ENCODE assay signal across 8 mouse cellular contexts in genomic region chr16:21778293-21778866, GRCm38 (mm10). TPM values are rescaled to one million over a fixed set of nuclear protein-coding genes. Genes with fewer than 3 reads are reported as not detected.
DNase-seq lines count a peak whose midpoint lies in the region; ATAC-seq and TF ChIP-seq lines count a peak whose summit lies in the region.

No protein-coding gene starts in this region.

- DNase-seq in heart, postnatal 25 days (ENCODE audit: low spot score): no peak
- DNase-seq in embryo, embryonic 10 days (ENCODE audit: low spot score): peak; percentile 76
- DNase-seq in heart, postnatal 4 days: peak; percentile 28
- DNase-seq in liver, embryonic 14.5 days (ENCODE audit: low read depth in 3 of 3, low spot score in 3 of 3): no peak
- DNase-seq in layer of hippocampus, postnatal 14 days (ENCODE audit: low spot score in 2 of 2): no peak
- DNase-seq in urinary bladder, adult 18-20 months (ENCODE audit: low spot score in 2 of 2): no peak

- peak overlapping the region; percentile 16 for H3K4me3 ChIP-seq in heart, embryonic 11.5 days (ENCODE audit: low read depth, low read length)
- H3K4me3 ChIP-seq in liver, embryonic 14.5 days (ENCODE audit: insufficient read depth in 1 of 2, low read depth in 2 of 2, low read length in 2 of 2): peak overlapping the region; percentile 34 to 35
- H3K4me3 ChIP-seq in stomach, embryonic 15.5 days (replicated peaks): peak overlapping the region; percentile 18

- 35% methylated on average over 3 of the region's 3 CpGs for WGBS in heart, embryonic 11.5 days (ENCODE audit: insufficient replicate concordance)
- 49% methylated on average over 3 of the region's 3 CpGs for WGBS in liver, embryonic 14.5 days (ENCODE audit: insufficient replicate concordance)
- WGBS in stomach, embryonic 15.5 days: 45% methylated on average over 3 of the region's 3 CpGs

- H3K36me3 ChIP-seq in heart, embryonic 11.5 days (ENCODE audit: control insufficient read depth, insufficient read depth, low read length): no peaks in the 10 kb centered on the region
- H3K36me3 ChIP-seq in liver, embryonic 14.5 days (replicated peaks; ENCODE audit: control insufficient read depth, insufficient read depth, low read depth): no peaks in the 10 kb centered on the region
- H3K36me3 ChIP-seq in stomach, embryonic 15.5 days: no peaks in the 10 kb centered on the region

- no peak for TF ChIP-seq CTCF in liver, embryonic 14.5 days (IDR thresholded peaks at IDR 0.05; ENCODE audit: low read depth)

- H3K27ac ChIP-seq in heart, embryonic 11.5 days (ENCODE audit: low read depth, low read length): no peak overlapping the region
- no peak overlapping the region for H3K27ac ChIP-seq in liver, embryonic 14.5 days
- no peak overlapping the region for H3K27ac ChIP-seq in stomach, embryonic 15.5 days

- H3K27me3 ChIP-seq in heart, embryonic 11.5 days (ENCODE audit: control insufficient read depth, insufficient read depth, low read length): no peaks in the 10 kb centered on the region
- H3K27me3 ChIP-seq in liver, embryonic 14.5 days (ENCODE audit: control insufficient read depth, insufficient read depth, low read length): no peaks in the 10 kb centered on the region
- H3K27me3 ChIP-seq in stomach, embryonic 15.5 days (replicated peaks): no peaks in the 10 kb centered on the region

- H3K4me1 ChIP-seq in heart, embryonic 11.5 days (ENCODE audit: control insufficient read depth, insufficient read depth, low read length): no peaks in the 10 kb centered on the region
- H3K4me1 ChIP-seq in liver, embryonic 14.5 days (replicated peaks; ENCODE audit: control insufficient read depth in 2 of 2, insufficient read depth in 2 of 2, low read length in 1 of 2): 0 out of 4 replicates have a peak, but pooled peaks cover 0 to 2% of the 10 kb centered on the region in 2 experiments
- H3K4me1 ChIP-seq in stomach, embryonic 15.5 days: no peaks in the 10 kb centered on the region

- ATAC-seq in heart, embryonic 11.5 days (replicated peaks; ENCODE audit: insufficient number of reproducible peaks, low FRiP score, low TSS enrichment): no peak
- no peak for ATAC-seq in liver, embryonic 14.5 days (ENCODE audit: insufficient read depth)
- no peak for ATAC-seq in stomach, embryonic 15.5 days (ENCODE audit: insufficient read depth, low FRiP score, low read depth)

- H3K4me2 ChIP-seq in heart, embryonic 11.5 days: peak overlapping the region; percentile 9
- peak overlapping the region; percentile 29 for H3K4me2 ChIP-seq in liver, embryonic 14.5 days (ENCODE audit: low read depth)
- H3K4me2 ChIP-seq in stomach, embryonic 15.5 days: peak overlapping the region; percentile 13; the same call in 1 of the 2 replicates

- H3K9ac ChIP-seq in heart, embryonic 11.5 days (ENCODE audit: low read depth, low read length): no peak overlapping the region
- 0 out of 2 replicates have a peak overlapping the region, but pooled peaks have one; percentile 23 for H3K9ac ChIP-seq in liver, embryonic 14.5 days (replicated peaks)
- H3K9ac ChIP-seq in stomach, embryonic 15.5 days: no peak overlapping the region

- H3K9me3 ChIP-seq in heart, embryonic 11.5 days (replicated peaks; ENCODE audit: control insufficient read depth, low read length): no peaks in the 10 kb centered on the region
- H3K9me3 ChIP-seq in liver, embryonic 14.5 days (ENCODE audit: control insufficient read depth, low read length): no peaks in the 10 kb centered on the region
- H3K9me3 ChIP-seq in stomach, embryonic 15.5 days: no peaks in the 10 kb centered on the region

- intact Hi-C loops in heart, postnatal 25 days (cut with DNase I): no loop called here

- no peak for TF ChIP-seq EP300 in liver, embryonic 14.5 days (IDR thresholded peaks at IDR 0.05; ENCODE audit: low read depth)

RNA-seq across cellular contexts. Expression of gene Ehhadh, which starts 9.2 kb away (rescaled TPM):
- 2.8 and 3.0 TPM in 2 replicates for polyA plus RNA-seq in heart, embryonic 11.5 days (2014; fragmentation: Nextera tagmentation; extraction: Ambion mirVana)
- 10 to 100 TPM; 12.1 to 13.8 TPM for total RNA-seq in heart, postnatal 25 days (2021)
- 1 to 10 TPM; 7.4 to 7.9 TPM for total RNA-seq in heart, postnatal 4 days (2021)
- 6.1 and 7.7 TPM in 2 replicates for polyA plus RNA-seq in liver, embryonic 14.5 days (2012; rRNA removed)
- 8.1 and 8.2 TPM in 2 replicates for polyA plus RNA-seq in liver, embryonic 14.5 days (2014; fragmentation: Nextera tagmentation; extraction: Ambion mirVana)
- polyA plus RNA-seq in stomach, embryonic 15.5 days (2015; fragmentation: Nextera tagmentation; extraction: Ambion mirVana): 5.0 and 5.1 TPM in 2 replicates
- 1 to 10 TPM; 1.3 to 1.7 TPM for total RNA-seq in layer of hippocampus, postnatal 14 days (2021)

RNA-seq across cellular contexts. Expression of gene Map3k13, which starts 15.8 kb away (rescaled TPM):
- 0.79 and 1.1 TPM in 2 replicates for polyA plus RNA-seq in heart, embryonic 11.5 days (2014; fragmentation: Nextera tagmentation; extraction: Ambion mirVana)
- total RNA-seq in heart, postnatal 25 days (2021): under 1 TPM; 0.81 to 0.89 TPM
- 1 to 10 TPM; 1.1 to 1.4 TPM for total RNA-seq in heart, postnatal 4 days (2021)
- 0.50 and 0.61 TPM in 2 replicates for polyA plus RNA-seq in liver, embryonic 14.5 days (2012; rRNA removed)
- 0.30 and 0.38 TPM in 2 replicates for polyA plus RNA-seq in liver, embryonic 14.5 days (2014; fragmentation: Nextera tagmentation; extraction: Ambion mirVana)
- 1.1 TPM in 2 replicates for polyA plus RNA-seq in stomach, embryonic 15.5 days (2015; fragmentation: Nextera tagmentation; extraction: Ambion mirVana)
- total RNA-seq in layer of hippocampus, postnatal 14 days (2021): 10 to 100 TPM; 14.7 to 15.1 TPM

Comparison
In these comparisons a context has a peak if more than half of its experiments do, and no peak if none do; other contexts are left out.
1. DNase-seq: peak in embryo, embryonic 10 days (single experiment) and heart, postnatal 4 days (single experiment); none in heart, postnatal 25 days (single experiment), liver, embryonic 14.5 days (0 of 3), layer of hippocampus, postnatal 14 days (0 of 2) and urinary bladder, adult 18-20 months (0 of 2).
2. RNA of gene Map3k13, which starts 15.8 kb away (total RNA-seq): 14.7 to 15.1 TPM in layer of hippocampus, postnatal 14 days; 1.1 to 1.4 TPM in heart, postnatal 4 days and 0.81 to 0.89 TPM in heart, postnatal 25 days; every median in the first group is over 4 times any median in the second.
3. Peak in every context shown above with its lines, with median percentiles within 50 percentile points of each other: H3K4me2 ChIP-seq and H3K4me3 ChIP-seq.